Mouse (Mus musculus) urinary bladder, postnatal 36 days (tissue): ENCODE measurements around the gene Apof.

Experiments used
- DNase-seq, 2 experiments: peaks; one replicate each; pipeline ENCODE4 v3.0.0; 2022; ENCODE audit warnings: low spot score in 2 of 2, mixed read lengths in 1 of 2

The Apof gene

DNA sequence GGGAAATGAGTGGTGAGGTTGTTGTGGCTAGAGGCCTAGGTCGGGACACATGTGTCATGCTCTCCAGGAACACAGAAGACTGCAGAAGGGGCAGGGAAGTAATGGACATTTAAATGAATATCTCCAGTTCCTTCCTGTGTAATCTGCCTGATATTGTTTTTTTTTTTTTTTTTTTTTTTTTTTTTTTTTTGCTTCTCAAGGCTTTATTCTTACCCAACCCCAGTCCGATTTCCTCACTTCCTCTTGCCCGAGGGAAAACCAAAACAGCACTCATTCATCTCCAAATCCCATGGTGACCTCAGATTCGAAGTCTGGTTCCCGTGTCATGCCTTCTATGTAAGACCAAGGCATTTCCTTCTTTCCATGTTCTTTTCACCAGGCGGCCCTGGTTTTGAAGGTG lies 29.8 kb downstream of the Apof start:
- no peak for DNase-seq

DNA sequence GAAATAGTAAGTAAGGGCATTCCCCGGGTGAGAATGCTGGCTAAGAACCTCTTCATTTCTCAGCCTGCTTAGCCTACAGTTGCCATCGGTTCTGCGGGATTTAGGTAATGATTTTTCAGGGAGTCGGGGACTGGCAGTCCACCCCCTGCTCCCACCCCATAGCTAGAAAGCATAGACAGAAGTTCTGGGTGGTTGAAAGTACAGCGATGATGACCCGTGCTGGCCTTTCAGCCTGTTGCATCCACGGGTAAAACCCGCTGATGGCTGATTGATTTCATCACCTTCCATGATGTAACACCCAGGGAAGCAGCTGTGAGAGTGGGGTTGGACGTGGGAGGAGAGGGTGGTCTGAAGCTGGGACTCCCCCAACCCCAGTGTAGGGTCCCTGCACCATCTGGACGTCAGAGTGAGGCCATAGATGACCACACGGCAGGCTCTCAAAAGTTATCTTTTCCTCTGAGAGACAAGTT lies 30.3 kb downstream of the Apof start, which contains the start of gene Il23a:
Gene Il23a, minus strand, starts transcription at position 51 of the 470 bp plus-strand sequence.
- DNase-seq, result no peak

GRCm38 (mm10) chr10:128302357-128302756 lies 33.9 kb downstream of the Apof start:
- no peak for DNase-seq

- DNase-seq, result no peak
These were observed 34.3 kb downstream of the Apof start for GRCm38 (mm10) chr10:128302785-128303125.

DNA sequence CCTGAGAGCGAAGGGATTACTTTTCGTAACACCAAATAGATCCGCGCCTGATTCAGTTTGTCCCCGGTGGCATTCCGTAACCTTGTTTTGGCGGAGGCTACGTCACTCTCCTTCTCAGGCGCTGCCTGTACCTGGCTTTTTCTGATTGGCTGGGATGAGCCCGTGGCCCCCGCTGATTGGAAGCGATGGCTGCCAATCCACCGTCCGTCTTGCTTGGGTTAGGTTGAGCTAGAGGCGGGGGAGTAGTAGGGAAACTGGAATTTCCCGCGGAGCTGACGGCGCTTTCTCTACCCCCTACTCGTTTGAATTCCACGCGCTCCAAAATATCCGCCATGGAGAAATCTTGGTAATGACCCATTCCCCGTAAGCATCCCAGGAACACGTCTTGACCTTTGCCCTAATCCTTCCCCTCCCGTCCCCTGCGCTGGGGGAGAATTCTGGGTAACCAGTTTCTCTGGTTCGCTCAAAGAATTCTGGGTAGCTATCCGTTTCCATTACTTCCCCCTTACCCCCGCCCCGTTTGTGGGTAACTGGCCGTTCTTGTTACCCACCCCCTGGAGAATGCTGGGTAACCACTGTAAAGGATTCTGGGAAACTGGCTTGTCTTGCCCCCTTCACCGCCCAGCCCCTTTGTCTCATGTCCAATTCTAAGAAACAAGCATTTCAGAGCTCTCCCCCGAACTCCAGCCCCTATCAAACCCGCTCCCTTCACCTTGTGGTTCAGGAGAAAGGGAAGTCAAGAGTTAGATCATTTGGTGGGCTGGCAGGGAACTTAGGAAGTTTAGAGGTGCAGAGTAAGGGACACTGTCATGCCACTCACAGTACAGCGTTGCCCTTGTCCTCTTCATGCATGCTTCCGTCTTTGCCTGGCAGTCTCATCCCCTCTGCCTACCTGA lies 34.9 kb downstream of the Apof start, which contains the start of gene Pan2:
Gene Pan2, plus strand, starts transcription at position 210 of the 896 bp plus-strand sequence.
- peak; percentile 100 for DNase-seq

GRCm38 (mm10) chr10:128309654-128310053 lies 41.2 kb downstream of the Apof start:
- no peak for DNase-seq

- DNase-seq, result peak in 1 of 2 experiments; percentile 25
These were observed 41.7 kb downstream of the Apof start for GRCm38 (mm10) chr10:128310177-128310576.

DNA sequence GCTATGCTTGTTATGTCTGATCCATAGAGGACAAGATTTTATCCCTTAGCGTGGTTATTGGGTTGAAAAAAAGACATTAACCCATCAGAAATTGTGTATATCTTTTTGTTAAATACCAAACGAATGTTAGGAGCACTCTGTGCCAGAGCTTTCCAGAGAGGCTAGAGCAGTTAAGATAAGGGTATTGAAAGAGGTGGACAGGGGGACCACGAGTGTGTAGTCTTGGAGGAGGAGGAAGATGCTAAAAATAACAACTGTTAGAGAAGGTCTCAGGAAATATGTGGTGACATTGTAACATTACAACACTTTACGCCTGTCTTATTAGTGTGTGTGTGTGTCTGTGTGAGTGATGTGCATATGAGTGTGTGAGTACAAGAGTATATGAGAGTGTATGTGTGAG lies 42.4 kb downstream of the Apof start:
- DNase-seq, result no peak

DNA sequence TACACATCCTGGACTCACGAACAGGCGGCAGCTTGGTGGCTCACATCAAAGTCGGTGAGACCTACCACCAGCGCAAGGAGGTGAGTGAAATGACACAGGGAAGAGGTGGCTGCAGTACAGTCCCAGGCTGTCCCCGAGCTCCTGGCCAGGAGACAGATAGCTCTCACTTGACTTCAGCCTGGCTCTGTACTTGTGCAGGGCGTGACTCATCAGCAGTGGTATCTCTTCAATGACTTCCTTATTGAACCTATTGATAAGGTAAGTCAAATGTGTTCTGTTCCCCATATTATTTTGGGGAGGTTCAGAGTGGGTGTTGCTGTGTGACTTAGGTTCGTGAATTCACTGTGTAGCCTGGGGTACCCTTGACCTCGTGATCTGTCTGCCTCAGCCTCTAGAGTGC lies 47.1 kb downstream of the Apof start:
- DNase-seq, result no peak
